Mouse (Mus musculus) forebrain, embryonic 14.5 days (tissue): ENCODE measurements around the gene Rala. TPM values are rescaled to one million over a fixed set of nuclear protein-coding genes. Genes with fewer than 3 reads are reported as not detected.

Experiments used
- ATAC-seq: fragments of 200-750 bp; cut with Nextera tagmentation; 2 replicates; pipeline ENCODE4 v1.8.0; 2017; ENCODE audit warnings: mild to moderate bottlenecking, moderate library complexity
- DNase-seq: peaks from one replicate; pipeline ENCODE4 v3.0.0-alpha.2; 2015; ENCODE audit warnings: low spot score
- H3K27ac ChIP-seq: fragments of 300-500 bp; sonication (generic); 2 replicates; pipeline ENCODE4 v1.5.1; 2014; ENCODE audit warnings: low read depth, mild to moderate bottlenecking, control low read depth, low read length, moderate library complexity
- H3K27me3 ChIP-seq: fragments of 300-500 bp; sonication (generic); replicated peaks from 2 replicates; pipeline ENCODE4 v1.6.1; 2014; ENCODE audit warnings: low read length, control low read depth, mixed read lengths; ENCODE audit not compliant: control insufficient read depth, insufficient read depth
- H3K36me3 ChIP-seq: fragments of 300-500 bp; sonication (generic); 2 replicates; pipeline ENCODE4 v1.6.1; 2014; ENCODE audit warnings: low read length, control low read depth; ENCODE audit not compliant: control insufficient read depth, insufficient read depth
- H3K4me1 ChIP-seq: fragments of 300-500 bp; sonication (generic); 2 replicates; pipeline ENCODE4 v1.6.1; 2014; ENCODE audit warnings: antibody characterized with exemption, low read length, control low read depth; ENCODE audit not compliant: control insufficient read depth, insufficient read depth
- H3K4me2 ChIP-seq: fragments of 300-500 bp; sonication (generic); 2 replicates; pipeline ENCODE4 v1.6.1; 2014; ENCODE audit warnings: mild to moderate bottlenecking, control low read depth, low read length
- H3K4me3 ChIP-seq: fragments of 300-500 bp; sonication (generic); 2 replicates; pipeline ENCODE4 v1.5.1; 2014; ENCODE audit warnings: low read depth, low read length, control low read depth
- H3K9ac ChIP-seq: fragments of 300-500 bp; sonication (generic); 2 replicates; pipeline ENCODE4 v1.6.1; 2014; ENCODE audit warnings: mild to moderate bottlenecking, low read length, control low read depth, moderate library complexity
- H3K9me3 ChIP-seq: fragments of 300-500 bp; sonication (generic); replicated peaks from 2 replicates; pipeline ENCODE4 v1.6.1; 2016; ENCODE audit warnings: low read length, control low read depth, mixed read lengths; ENCODE audit not compliant: control insufficient read depth
- WGBS: fragments of 180-500 bp; shearing (Covaris S2); extraction: QIAGEN DNeasy Blood & Tissue Kit; methylation state at CpG from one replicate; pipeline ENCODE4 v1.1.7; 2014; 5-methylcytosine and 5-hydroxymethylcytosine counted together
- polyA plus RNA-seq: library from polyadenylated mRNA; unstranded; fragments of >200 nt; fragmentation: Nextera tagmentation; extraction: Ambion mirVana; gene quantifications from 2 replicates; pipeline ENCODE4 v1.2.1, GENCODE M21; 2014

The Rala gene
- polyA plus RNA-seq, 1 experiment from 2014 or later: 176 TPM

GRCm38 (mm10) chr13:17901474-17901873 lies 42.6 kb downstream of the Rala start:
- Histone ChIP-seq H3K36me3 (no peaks in the 10 kb centered on the region), H3K9ac (no peak overlapping the region), H3K27me3 (no peaks in the 10 kb centered on the region), H3K4me3 (no peak overlapping the region), H3K9me3 (no peaks in the 10 kb centered on the region), H3K27ac (no peak overlapping the region), H3K4me1 (no peaks in the 10 kb centered on the region), H3K4me2 (no peak overlapping the region)
- ATAC-seq (no peak), DNase-seq (no peak)
- 90% methylated on average over 4 of the region's 4 CpGs for WGBS

- Histone ChIP-seq H3K4me3 (no peak overlapping the region), H3K9me3 (no peaks in the 10 kb centered on the region), H3K27me3 (no peaks in the 10 kb centered on the region), H3K4me1 (no peaks in the 10 kb centered on the region), H3K36me3 (peaks cover 4% of the 10 kb centered on the region; the same call in 1 of the 2 replicates), H3K4me2 (no peak overlapping the region), H3K9ac (no peak overlapping the region), H3K27ac (no peak overlapping the region)
- DNase-seq (no peak), ATAC-seq (no peak)
- WGBS: 87% methylated on average over 5 of the region's 5 CpGs
These were observed 43.4 kb downstream of the Rala start for GRCm38 (mm10) chr13:17900641-17901040.

GRCm38 (mm10) chr13:17897040-17897439 lies 47.0 kb downstream of the Rala start:
- H3K9ac ChIP-seq: no peak overlapping the region
- no peaks in the 10 kb centered on the region for H3K9me3 ChIP-seq
- H3K4me2 ChIP-seq: no peak overlapping the region
- ATAC-seq (no peak), DNase-seq (no peak)
- H3K4me1 ChIP-seq: no peaks in the 10 kb centered on the region
- H3K4me3 ChIP-seq: no peak overlapping the region
- H3K27ac ChIP-seq: no peak overlapping the region
- 70% methylated on average over 1 of the region's 1 CpGs for WGBS
- H3K27me3 ChIP-seq: no peaks in the 10 kb centered on the region
- H3K36me3 ChIP-seq: peaks cover 25% of the 10 kb centered on the region

- Histone ChIP-seq H3K36me3 (peaks cover 64% of the 10 kb centered on the region), H3K27ac (no peak overlapping the region), H3K9me3 (no peaks in the 10 kb centered on the region), H3K4me2 (no peak overlapping the region), H3K4me3 (no peak overlapping the region), H3K9ac (no peak overlapping the region), H3K4me1 (no peaks in the 10 kb centered on the region), H3K27me3 (no peaks in the 10 kb centered on the region)
- DNase-seq (no peak), ATAC-seq (no peak)
- whole genome bisulfite sequencing: 95% methylated on average over 6 of the region's 6 CpGs
These were observed 52.5 kb downstream of the Rala start for GRCm38 (mm10) chr13:17891545-17891944.

- Histone ChIP-seq H3K9ac (no peak overlapping the region), H3K27me3 (no peaks in the 10 kb centered on the region), H3K4me3 (no peak overlapping the region), H3K4me2 (no peak overlapping the region), H3K36me3 (peaks cover 41% of the 10 kb centered on the region), H3K27ac (no peak overlapping the region), H3K9me3 (no peaks in the 10 kb centered on the region), H3K4me1 (no peaks in the 10 kb centered on the region)
- ATAC-seq (no peak), DNase-seq (no peak)
- 84% methylated on average over 8 of the region's 8 CpGs for WGBS
These were observed 59.8 kb downstream of the Rala start for GRCm38 (mm10) chr13:17884211-17884610.

- Histone ChIP-seq H3K9ac (no peak overlapping the region), H3K9me3 (no peaks in the 10 kb centered on the region; the same call in 1 of the 2 replicates)
- DNase-seq: no peak
These were observed 65.0 kb downstream of the Rala start for GRCm38 (mm10) chr13:17879061-17879460.

GRCm38 (mm10) chr13:17866741-17867140 lies 77.3 kb downstream of the Rala start:
- H3K27me3 ChIP-seq: no peaks in the 10 kb centered on the region
- H3K9ac ChIP-seq: no peak overlapping the region
- H3K4me2 ChIP-seq: no peak overlapping the region
- no peaks in the 10 kb centered on the region for H3K9me3 ChIP-seq
- ATAC-seq (no peak), DNase-seq (no peak)
- no peak overlapping the region for H3K27ac ChIP-seq
- H3K4me3 ChIP-seq: no peak overlapping the region
- H3K36me3 ChIP-seq: no peaks in the 10 kb centered on the region
- WGBS: 94% methylated on average over 2 of the region's 2 CpGs
- no peaks in the 10 kb centered on the region for H3K4me1 ChIP-seq

More at GRCm38 (mm10) chr13:17879061-17879460, 65.0 kb downstream of the Rala start:
- no peak overlapping the region for H3K27ac ChIP-seq
- H3K4me1 ChIP-seq: no peaks in the 10 kb centered on the region
- no peak for ATAC-seq
- H3K4me2 ChIP-seq: no peak overlapping the region
- H3K36me3 ChIP-seq: peaks cover 17% of the 10 kb centered on the region
- H3K4me3 ChIP-seq: no peak overlapping the region
- H3K27me3 ChIP-seq: no peaks in the 10 kb centered on the region

- DNase-seq: no peak
- 86% methylated on average over 6 of the region's 6 CpGs for whole genome bisulfite sequencing
These were observed 83.5 kb downstream of the Rala start for GRCm38 (mm10) chr13:17860536-17860935.

GRCm38 (mm10) chr13:17859365-17860033 lies 84.5 kb downstream of the Rala start:
- H3K4me2 ChIP-seq: no peak overlapping the region
- H3K4me3 ChIP-seq: no peak overlapping the region
- ATAC-seq (no peak; the same call in 1 of the 2 replicates), DNase-seq (no peak)
- H3K9ac ChIP-seq: no peak overlapping the region
- H3K4me1 ChIP-seq: no peaks in the 10 kb centered on the region
- no peaks in the 10 kb centered on the region for H3K36me3 ChIP-seq
- no peaks in the 10 kb centered on the region for H3K9me3 ChIP-seq
- WGBS: 83% methylated on average over 13 of the region's 13 CpGs
- no peak overlapping the region for H3K27ac ChIP-seq
- no peaks in the 10 kb centered on the region for H3K27me3 ChIP-seq

More at GRCm38 (mm10) chr13:17860536-17860935, 83.5 kb downstream of the Rala start:
- H3K9ac ChIP-seq: no peak overlapping the region
- H3K27ac ChIP-seq: no peak overlapping the region
- no peaks in the 10 kb centered on the region for H3K9me3 ChIP-seq
- ATAC-seq: no peak
- H3K4me1 ChIP-seq: no peaks in the 10 kb centered on the region
- no peaks in the 10 kb centered on the region for H3K36me3 ChIP-seq
- H3K4me2 ChIP-seq: no peak overlapping the region
- H3K4me3 ChIP-seq: no peak overlapping the region
- no peaks in the 10 kb centered on the region for H3K27me3 ChIP-seq
